Mouse (Mus musculus) CD4-positive naive resting alpha-beta T cell, adult 57 days (primary cell): ENCODE data around the gene Top2a. TPM values are rescaled to one million over a fixed set of nuclear protein-coding genes. Genes with fewer than 3 reads are reported as not detected.

ENCODE experiments used
- total RNA-seq: library from RNA; stranded (reverse); gene quantifications from one replicate; pipeline ENCODE4 v1.2.4, GENCODE M21; 2023

Gene Top2a
- total RNA-seq: 6.7 TPM

DNA sequence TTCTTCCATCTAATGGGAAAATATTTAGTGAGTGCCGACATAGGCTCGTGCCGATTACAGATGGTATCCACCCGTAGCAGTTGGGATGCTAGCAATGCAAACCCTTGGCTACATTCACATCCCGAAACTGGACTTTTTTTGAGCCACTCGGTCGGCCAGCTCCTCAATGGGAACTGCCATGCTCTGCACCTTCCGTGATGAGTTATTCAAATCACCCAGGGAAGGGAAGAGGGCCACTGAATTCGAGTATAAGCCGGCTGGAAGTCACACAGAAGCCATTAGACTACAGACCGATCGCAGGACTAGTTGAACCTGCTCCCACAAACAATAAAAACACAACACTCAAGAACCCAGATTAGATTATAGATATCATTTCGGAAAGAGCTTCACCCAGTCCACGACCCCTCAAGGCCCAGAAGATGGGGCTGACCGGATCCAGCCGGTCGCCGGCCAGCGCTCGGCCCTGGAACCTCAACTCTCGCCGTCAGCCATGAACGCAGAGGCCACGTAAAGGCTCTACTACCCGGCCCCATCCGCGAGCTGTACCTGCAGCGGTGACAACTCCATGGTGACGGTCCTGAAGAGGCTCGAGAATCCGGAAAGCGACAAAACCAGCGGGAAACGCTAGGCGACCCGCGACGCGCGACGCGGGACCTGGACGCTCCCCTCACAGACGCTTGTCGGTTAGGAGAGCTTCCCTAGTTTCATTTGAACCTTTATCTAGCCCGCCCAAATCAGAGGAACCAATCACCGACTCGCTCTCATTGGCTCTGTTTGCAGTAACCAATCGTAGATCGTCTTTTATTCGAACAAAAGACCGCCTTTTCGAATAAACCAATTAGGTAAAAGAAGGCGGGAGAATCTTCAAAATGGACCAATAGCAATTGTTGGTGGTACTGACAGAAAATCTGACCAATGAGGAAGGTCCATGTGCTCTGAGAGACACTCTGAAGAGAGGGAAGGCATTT is at the start of gene Top2a:
Gene Top2a, minus strand, starts transcription at position 690 of the 968 bp plus-strand sequence.

GRCm38 (mm10) chr11:99041051-99041729 is 17.2 kb upstream of the Top2a start, which contains the start of gene Igfbp4:
Gene Igfbp4 (plus strand): TSS chr11:99041244.

DNA sequence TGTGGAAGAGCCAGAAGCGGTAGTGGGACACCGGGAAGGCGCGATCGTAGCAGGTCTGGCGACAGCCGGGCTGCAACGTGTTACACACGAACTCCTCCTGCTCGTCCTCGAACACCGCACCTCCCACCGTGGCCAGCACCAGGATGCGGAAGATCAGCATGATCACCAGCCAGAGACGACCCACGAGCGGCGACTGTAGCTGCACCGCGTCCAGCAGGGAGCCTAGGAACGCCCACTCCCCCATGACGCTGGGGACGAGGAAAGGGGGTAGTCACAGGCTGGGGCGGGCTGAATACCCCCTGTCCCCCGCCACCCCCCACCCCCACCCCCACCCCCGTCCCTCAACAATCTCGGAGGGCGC is 41.2 kb downstream of the Top2a start, which contains the start of gene Gjd3:
Gene Gjd3, minus strand, starts transcription at position 244 of the 361 bp plus-strand sequence.

Other genes starting within 250 kb of the Top2a start
- 5.1 TPM for gene Nr1d1, start 248.9 kb downstream of the Top2a start, total RNA-seq
- 123 TPM for gene Msl1, start 228.7 kb downstream of the Top2a start, total RNA-seq
- 119 TPM for gene Casc3, start 219.3 kb downstream of the Top2a start, total RNA-seq
- gene Rapgefl1, start 187.4 kb downstream of the Top2a start, total RNA-seq: not detected
- gene Wipf2, start 160.6 kb downstream of the Top2a start, total RNA-seq: 41.1 TPM
- 4.0 TPM for gene Cdc6, start 116.4 kb downstream of the Top2a start, total RNA-seq
- 95.9 TPM for gene Rara, start 96.4 kb downstream of the Top2a start, total RNA-seq
- not detected for gene Gjd3, start 41.2 kb downstream of the Top2a start, total RNA-seq
- 449 TPM for gene Igfbp4, start 17.1 kb upstream of the Top2a start, total RNA-seq
- gene Tns4, start 65.1 kb upstream of the Top2a start, total RNA-seq: 0.47 TPM
- 1,218 TPM for gene Ccr7, start 130.9 kb upstream of the Top2a start, total RNA-seq
- 159 TPM for gene Smarce1, start 206.8 kb upstream of the Top2a start, total RNA-seq
- 0.24 TPM for gene Krt222, start 219.9 kb upstream of the Top2a start, total RNA-seq